Mouse (Mus musculus): ENCODE measurements at regions not wholly inside any gene's neighbourhood (a gene's known extent, or its start where the extent isn't known, plus 50 kb on each side); places are given as distances from the start of the nearest gene placed in this dataset.

DNA sequence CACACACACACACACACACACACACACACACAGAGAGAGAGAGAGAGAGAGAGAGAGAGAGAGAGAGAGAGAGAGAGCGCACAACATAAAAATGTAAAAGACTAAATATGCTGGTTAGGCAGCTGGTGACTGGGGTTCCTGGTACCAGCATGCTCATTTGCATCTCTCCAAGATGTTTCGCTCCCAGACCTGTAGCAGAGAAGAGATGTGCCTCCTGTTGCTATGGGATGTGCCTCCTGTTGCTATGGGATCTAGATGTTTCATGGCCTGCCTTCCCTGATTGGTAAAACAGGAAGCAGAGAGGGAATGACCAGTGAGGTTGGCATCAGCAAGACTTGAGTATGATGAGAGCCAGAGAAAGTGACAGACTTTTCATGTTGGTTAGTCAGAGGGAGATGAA lies 55.1 kb upstream of the Gpc6 start:
- DNase-seq (ENCODE audit: low spot score in 2 of 2) = no peak

All from urinary bladder, postnatal 36 days (tissue).